Comparison of ENCODE assay signal across 9 mouse cellular contexts in genomic region chr6:53782880-53783539, GRCm38 (mm10). TPM values are rescaled to one million over a fixed set of nuclear protein-coding genes. Genes with fewer than 3 reads are reported as not detected.
DNase-seq lines count a peak whose midpoint lies in the region; ATAC-seq and TF ChIP-seq lines count a peak whose summit lies in the region.
"Had no signal": no experiment of that assay in that cellular context is flagged by ENCODE, and none has a peak within 500 bp of the region (broad histone marks: within the 10 kb centered on the region; RNA-seq: fewer than 3 reads in every experiment).

No protein-coding gene starts in this region.

- no peaks in the 10 kb centered on the region for H3K27me3 ChIP-seq in kidney, embryonic 14.5 days (ENCODE audit: control insufficient read depth, insufficient read depth, low read length)
- no peaks in the 10 kb centered on the region for H3K27me3 ChIP-seq in MEL (ENCODE audit: control insufficient read depth in 1 of 2, insufficient read depth in 2 of 2, low read length in 2 of 2)
- H3K27me3 ChIP-seq in heart, postnatal 0 days (ENCODE audit: control insufficient read depth, insufficient read depth, low read length), result no peaks in the 10 kb centered on the region
- H3K27me3 ChIP-seq: limb, embryonic 15.5 days had no signal

- no peaks in the 10 kb centered on the region for H3K9me3 ChIP-seq in kidney, embryonic 14.5 days (ENCODE audit: control insufficient read depth, low read length)
- no peaks in the 10 kb centered on the region for H3K9me3 ChIP-seq in MEL (replicated peaks; ENCODE audit: insufficient read depth, low read length)
- H3K9me3 ChIP-seq in heart, postnatal 0 days (replicated peaks; ENCODE audit: control insufficient read depth, low read length), result no peaks in the 10 kb centered on the region
- H3K9me3 ChIP-seq: limb, embryonic 15.5 days had no signal

- H3K4me3 ChIP-seq in kidney, embryonic 14.5 days (ENCODE audit: low read length), result no peak overlapping the region
- no peak overlapping the region for H3K4me3 ChIP-seq in MEL (ENCODE audit: control insufficient read depth in 1 of 2, insufficient read depth in 1 of 2, low read depth in 2 of 2, low read length in 2 of 2)
- H3K4me3 ChIP-seq in heart, postnatal 0 days (ENCODE audit: low read depth, low read length), result no peak overlapping the region
- H3K4me3 ChIP-seq: limb, embryonic 15.5 days had no signal

- peak; percentile 20 to 58 for DNase-seq in kidney, adult 8-10 months
- peak; percentile 9 for DNase-seq in MEL (ENCODE audit: low read depth, low spot score)
- DNase-seq in c-Kit-positive CD71-positive TER-119-positive erythroid progenitor cells, embryonic 14.5 days (ENCODE audit: low spot score), result peak; percentile 13
- peak; percentile 42 for DNase-seq in heart, postnatal 0 days (ENCODE audit: low spot score)
- peak; percentile 42 to 82 for DNase-seq in left cerebral cortex, postnatal 14 days (ENCODE audit: low spot score in 2 of 2)
- DNase-seq in naive thymus-derived CD4-positive, alpha-beta T cell, adult 2 months (ENCODE audit: low read depth), result peak; percentile 47

- H3K4me2 ChIP-seq in kidney, embryonic 14.5 days (replicated peaks; ENCODE audit: low read depth, low read length), result no peak overlapping the region
- H3K4me2 ChIP-seq in heart, postnatal 0 days (ENCODE audit: low read depth, low read length), result no peak overlapping the region
- H3K4me2 ChIP-seq: limb, embryonic 15.5 days had no signal

- intact Hi-C loops in left cerebral cortex, postnatal 14 days (cut with DNase I), result loop anchor here (5.0 kb wide), 3 partner anchors 174 to 584 kb away; no protein-coding TSS in a partner anchor

- peak; percentile 38 to 62 (median 49) for TF ChIP-seq CTCF in MEL (IDR thresholded peaks at IDR 0.05 in 2 of 3, conservative IDR thresholded peaks at IDR 0.05 in 1 of 3; ENCODE audit: control insufficient read depth in 1 of 3, insufficient read depth in 1 of 3, low read depth in 2 of 3, low read length in 3 of 3, poor library complexity in 1 of 3, severe bottlenecking in 1 of 3)
- TF ChIP-seq CTCF in heart, postnatal 0 days (IDR thresholded peaks at IDR 0.05; ENCODE audit: low read depth), result peak; percentile 83

- no peaks in the 10 kb centered on the region for H3K36me3 ChIP-seq in kidney, embryonic 14.5 days (ENCODE audit: control insufficient read depth, insufficient read depth, low read length)
- no peaks in the 10 kb centered on the region for H3K36me3 ChIP-seq in MEL (ENCODE audit: control insufficient read depth in 1 of 2, insufficient read depth in 2 of 2, low read length in 2 of 2)
- no peaks in the 10 kb centered on the region for H3K36me3 ChIP-seq in heart, postnatal 0 days (replicated peaks; ENCODE audit: control insufficient read depth, insufficient read depth, low read length)
- H3K36me3 ChIP-seq: limb, embryonic 15.5 days had no signal

- H3K4me1 ChIP-seq in kidney, embryonic 14.5 days (ENCODE audit: control insufficient read depth, insufficient read depth, low read length), result no peaks in the 10 kb centered on the region
- no peaks in the 10 kb centered on the region for H3K4me1 ChIP-seq in MEL (ENCODE audit: control insufficient read depth in 1 of 2, insufficient read depth in 2 of 2, low read length in 2 of 2)
- no peaks in the 10 kb centered on the region for H3K4me1 ChIP-seq in heart, postnatal 0 days (ENCODE audit: control insufficient read depth, insufficient read depth)
- H3K4me1 ChIP-seq: limb, embryonic 15.5 days had no signal

- TF ChIP-seq RAD21 in MEL (IDR thresholded peaks at IDR 0.05; ENCODE audit: low read depth, low read length), result peak; percentile 50

- no peak overlapping the region for H3K27ac ChIP-seq in kidney, embryonic 14.5 days (ENCODE audit: low read depth, low read length)
- no peak overlapping the region for H3K27ac ChIP-seq in MEL (ENCODE audit: control insufficient read depth, low read depth, low read length)
- no peak overlapping the region for H3K27ac ChIP-seq in heart, postnatal 0 days (ENCODE audit: low read depth)
- H3K27ac ChIP-seq: limb, embryonic 15.5 days had no signal

- no peak for ATAC-seq in kidney, embryonic 14.5 days (ENCODE audit: low FRiP score, low TSS enrichment)
- ATAC-seq in heart, postnatal 0 days (ENCODE audit: insufficient read depth, low read depth), result no peak
- ATAC-seq in monocyte, adult 5-6 weeks (replicated peaks; ENCODE audit: insufficient number of reproducible peaks, low FRiP score, low TSS enrichment, poor library complexity, severe bottlenecking), result no peak

- no peaks in the 10 kb centered on the region for H3K79me2 ChIP-seq in MEL (ENCODE audit: control insufficient read depth, insufficient read depth, low read length, poor library complexity)

- TF ChIP-seq EP300 in MEL (IDR thresholded peaks at IDR 0.05; ENCODE audit: low read depth in 1 of 2, low read length in 2 of 2), result no peak
- TF ChIP-seq EP300 in heart, postnatal 0 days (IDR thresholded peaks at IDR 0.05; ENCODE audit: low read depth), result no peak

- 43% methylated on average over 16 of the region's 16 CpGs for WGBS in kidney, embryonic 14.5 days
- WGBS in heart, postnatal 0 days, result 40% methylated on average over 16 of the region's 16 CpGs

- no peak for TF ChIP-seq POLR2A in MEL (IDR thresholded peaks at IDR 0.05; ENCODE audit: control insufficient read depth in 1 of 2, insufficient read depth in 1 of 2, low read depth in 1 of 2, low read length in 2 of 2, poor library complexity in 1 of 2)

- no peak overlapping the region for H3K9ac ChIP-seq in kidney, embryonic 14.5 days (ENCODE audit: low read depth, low read length)
- H3K9ac ChIP-seq in MEL (ENCODE audit: control insufficient read depth, low read depth, low read length, poor library complexity, severe bottlenecking), result no peak overlapping the region
- no peak overlapping the region for H3K9ac ChIP-seq in heart, postnatal 0 days (replicated peaks; ENCODE audit: low read depth, low read length)
- H3K9ac ChIP-seq: limb, embryonic 15.5 days had no signal

TF ChIP-seq in MEL, 35 proteins besides CTCF, POLR2A, EP300 and RAD21:
- TF ChIP-seq SMC3 (IDR thresholded peaks at IDR 0.05; ENCODE audit: low read depth, low read length) (peak; percentile 42), ZC3H11A (IDR thresholded peaks at IDR 0.05; ENCODE audit: low read depth, low read length) (0 out of 2 replicates have a peak, but pooled peaks have one; percentile 3), E2F4 (IDR thresholded peaks at IDR 0.05; ENCODE audit: borderline replicate concordance, low read depth, low read length) (no peak), NELFE (IDR thresholded peaks at IDR 0.05; ENCODE audit: low read depth, low read length) (no peak), MEF2A (IDR thresholded peaks at IDR 0.05; ENCODE audit: extremely low read depth, insufficient replicate concordance, low read depth, low read length, poor library complexity, severe bottlenecking) (no peak)

RNA-seq across cellular contexts. Expression of gene Tril, which starts 37.6 kb away (rescaled TPM):
- 65.5 and 94.9 TPM in 2 replicates for polyA plus RNA-seq in kidney, embryonic 14.5 days (2014; fragmentation: Nextera tagmentation; extraction: Ambion mirVana)
- not detected in 2 replicates for total RNA-seq in MEL (2012; rRNA removed)
- polyA plus RNA-seq in MEL (2012; ENCODE audit: insufficient read depth in 1 of 2, insufficient read length in 2 of 2, low read depth in 1 of 2, low replicate concordance in 2 of 2, missing spikeins in 1 of 2), result not detected
- 6.4 and 8.4 TPM in 2 replicates for total RNA-seq in heart, postnatal 0 days (2014; rRNA removed; ENCODE audit: low replicate concordance)
- polyA plus RNA-seq in heart, postnatal 0 days (2015; fragmentation: Nextera tagmentation; extraction: Ambion mirVana), result 3.5 and 3.9 TPM in 2 replicates
- total RNA-seq in left cerebral cortex, postnatal 14 days (2021), result 10 to 100 TPM; 43.0 to 47.2 TPM
- not detected in 3 replicates for total RNA-seq in monocyte, adult 5-6 weeks (2017)

Comparison
In these comparisons a context has a peak if more than half of its experiments do, and no peak if none do; other contexts are left out.
1. DNase-seq: peak in every context shown above with its lines; median percentile 62 in left cerebral cortex, postnatal 14 days; 47 in naive thymus-derived CD4-positive, alpha-beta T cell, adult 2 months; 42 in heart, postnatal 0 days; 39 in kidney, adult 8-10 months; 13 in c-Kit-positive CD71-positive TER-119-positive erythroid progenitor cells, embryonic 14.5 days; 9 in MEL.